Mouse (Mus musculus): ENCODE measurements around the gene Csf2rb.
"Not testable (repeated sequence)": the region's sequence is repeated elsewhere in the genome, so short reads cannot be mapped to it uniquely, and the experiment has no call there.

Csf2rb gene

DNA sequence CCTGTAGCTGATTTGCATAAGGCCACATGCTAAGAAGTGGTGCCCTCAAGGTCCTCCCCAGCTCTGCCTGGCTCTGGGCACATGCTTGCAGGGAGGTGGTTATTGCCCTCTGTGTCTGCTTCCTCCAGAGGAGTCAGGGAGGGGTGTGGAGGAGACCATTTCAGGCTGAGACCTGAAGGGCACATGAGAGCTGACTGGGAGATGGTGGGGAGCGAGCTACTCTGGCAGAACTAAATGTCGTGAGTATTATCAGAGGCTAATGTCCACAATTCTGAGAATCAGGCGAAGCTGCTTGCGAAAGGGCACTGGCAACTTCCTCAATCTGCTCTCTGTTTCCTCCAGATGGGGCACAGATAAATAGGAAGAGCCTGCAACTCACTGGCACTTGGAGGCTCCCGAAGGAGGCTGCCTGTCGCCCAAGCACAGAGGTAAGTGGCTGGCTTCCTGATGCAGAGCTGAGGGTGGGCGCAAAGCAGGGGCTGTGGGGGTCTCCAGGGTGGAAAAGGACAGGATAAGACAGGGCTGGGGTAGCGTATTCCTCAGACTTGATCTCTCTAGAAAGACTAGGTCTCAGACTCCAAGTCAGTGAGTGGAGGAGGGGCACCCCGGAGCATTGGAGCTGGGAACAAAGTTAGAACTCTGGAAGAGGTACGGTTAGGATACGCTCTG lies at the start of gene Csf2rb:
Gene Csf2rb, plus strand, starts transcription at position 82 of the 669 bp plus-strand sequence.
- in situ Hi-C loops (cut with MboI, MseI), result loop anchor here (5.0 kb wide), 1 partner anchor 79 kb away; no protein-coding TSS in a partner anchor

DNA sequence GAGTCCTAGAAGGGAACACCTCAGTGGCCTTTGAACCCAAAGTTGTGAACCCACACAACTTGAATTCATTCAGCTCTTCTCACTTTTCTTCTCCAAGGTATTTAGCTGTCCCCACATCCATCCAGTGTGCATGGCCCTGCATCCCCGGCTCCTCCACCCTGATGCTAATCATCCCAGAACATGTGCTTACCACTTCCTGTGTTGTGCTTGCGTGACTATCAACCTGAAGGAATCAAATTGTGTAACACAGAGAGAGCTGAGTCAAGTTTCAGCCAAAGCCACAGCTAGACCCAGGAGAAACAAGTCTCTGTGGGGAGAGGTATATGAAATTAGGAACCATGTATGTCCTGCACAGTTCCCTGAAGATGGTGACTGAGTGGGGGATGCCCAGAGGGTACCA lies 47.2 kb upstream of the Csf2rb start:
- in situ Hi-C loops (cut with MboI, MseI), result no loop called here

DNA sequence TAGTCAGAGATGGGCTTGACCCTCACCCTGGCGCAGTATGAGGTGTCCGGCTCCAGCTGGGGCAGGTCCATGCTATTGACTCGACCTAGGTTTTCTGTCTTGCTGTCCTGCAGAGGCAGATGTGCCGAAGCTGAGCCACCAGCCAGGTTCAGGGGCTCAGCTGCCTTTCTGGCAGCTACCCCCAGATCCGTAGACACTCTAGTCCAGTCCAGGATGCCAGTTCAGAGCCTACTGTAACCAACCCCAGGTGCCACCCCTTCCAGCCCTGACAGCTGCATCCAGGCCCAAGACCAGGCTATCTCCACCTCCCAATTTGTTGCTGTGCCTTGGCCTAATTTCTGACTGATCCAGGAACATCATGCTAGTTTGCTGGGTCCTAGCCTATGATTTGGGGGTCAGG lies 37.6 kb upstream of the Csf2rb start:
- in situ Hi-C loops (cut with MboI, MseI), result no loop called here

DNA sequence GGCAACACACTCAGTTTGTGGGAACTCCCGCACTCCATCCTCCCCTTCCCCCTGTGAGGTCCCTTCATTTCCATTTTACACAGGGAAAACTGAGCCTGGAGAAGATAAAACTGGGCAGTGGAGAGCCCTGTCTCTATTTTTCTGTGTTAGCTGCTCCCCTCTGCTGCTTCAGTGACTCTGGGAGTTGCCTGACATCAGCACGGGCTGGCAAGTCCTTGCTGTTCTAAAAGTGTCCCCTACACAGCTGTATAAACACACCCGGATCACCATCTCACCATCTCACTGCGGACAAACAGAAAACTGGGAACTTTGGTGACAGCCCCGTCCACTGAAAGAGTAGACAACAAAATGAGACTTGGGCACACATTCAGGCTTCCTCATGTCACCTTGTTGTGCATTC lies 35.8 kb upstream of the Csf2rb start:
- in situ Hi-C loops (cut with MboI, MseI), result not testable (repeated sequence)

DNA sequence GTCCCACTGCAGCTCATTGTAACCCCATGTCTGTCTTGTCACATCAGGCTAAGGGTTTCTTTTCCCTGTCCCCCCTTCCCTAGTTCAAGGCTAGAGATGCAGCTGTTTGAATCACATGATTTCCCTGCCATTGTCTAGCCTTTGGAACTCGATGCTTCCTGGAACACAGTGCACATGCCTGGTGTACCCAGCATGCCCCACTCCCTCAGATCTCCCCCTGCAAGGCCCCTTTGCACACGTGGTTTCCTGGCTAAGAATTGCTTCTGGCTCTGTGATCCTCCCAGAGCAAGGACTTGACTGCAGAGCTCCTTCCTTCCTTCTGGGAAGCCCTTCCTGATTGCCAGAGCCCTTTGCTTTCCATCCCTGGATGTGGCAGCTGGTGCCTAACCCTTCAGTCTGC lies 32.3 kb upstream of the Csf2rb start:
- in situ Hi-C loops (cut with MboI, MseI), result not testable (repeated sequence)

DNA sequence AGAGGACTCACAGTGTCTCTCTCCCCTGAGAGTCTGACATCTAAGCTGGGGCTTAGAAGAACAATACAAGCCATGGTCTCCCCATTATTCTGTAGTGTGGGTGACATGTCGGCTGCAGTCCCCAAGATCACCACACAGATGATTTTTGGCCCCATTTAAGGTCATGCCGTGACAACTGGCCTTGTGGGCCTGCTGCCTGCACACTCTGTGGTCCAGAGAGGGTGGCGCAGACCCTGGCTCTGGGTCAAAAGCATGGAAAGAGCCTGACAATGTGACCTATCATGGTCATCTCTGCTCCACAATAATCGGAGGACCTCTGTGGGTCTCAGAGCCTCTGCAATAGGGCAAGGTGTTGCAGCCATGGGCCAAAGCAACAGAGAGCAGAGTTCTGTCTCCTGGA lies 31.8 kb upstream of the Csf2rb start:
- in situ Hi-C loops (cut with MboI, MseI), result no loop called here

DNA sequence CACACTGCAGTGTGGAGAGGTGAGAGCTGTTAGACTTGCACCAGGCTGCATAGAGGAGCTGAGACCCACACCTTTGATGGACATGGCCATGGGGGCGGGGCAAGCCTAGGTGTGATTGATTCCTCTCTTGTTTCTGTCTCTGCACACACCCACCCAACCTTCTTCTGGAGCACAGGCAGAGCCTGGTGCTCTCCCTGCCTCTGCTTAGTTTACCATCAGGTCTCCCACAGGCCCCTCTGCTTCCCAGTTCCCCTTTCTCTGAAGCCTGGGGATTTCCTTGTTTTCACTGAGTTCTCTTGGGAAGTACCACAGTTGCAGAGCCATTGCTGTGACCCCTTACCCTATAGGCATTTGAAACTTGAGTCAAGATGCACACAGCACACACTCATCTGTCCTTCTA lies 27.0 kb upstream of the Csf2rb start:
- in situ Hi-C loops (cut with MboI, MseI), result no loop called here

DNA sequence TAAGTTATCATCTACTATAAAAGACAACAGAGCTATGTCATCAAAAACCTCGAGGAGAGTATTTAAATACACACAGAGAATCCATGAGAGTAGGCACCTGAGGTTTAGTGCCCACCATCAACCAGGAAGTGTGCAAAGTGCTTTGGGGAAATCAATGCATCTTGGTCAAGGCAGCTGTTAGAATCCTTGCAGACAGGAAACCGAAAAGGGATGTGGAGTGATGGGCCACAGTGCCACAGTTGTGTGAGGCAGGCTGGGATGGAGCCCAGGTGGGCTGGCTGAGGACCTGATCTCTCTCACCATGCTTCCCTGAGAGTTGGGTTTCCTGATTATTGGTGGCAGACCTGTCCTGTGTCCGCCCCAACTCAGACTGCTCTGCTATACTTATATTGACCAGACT lies 25.9 kb upstream of the Csf2rb start:
- in situ Hi-C loops (cut with MboI, MseI), result no loop called here

DNA sequence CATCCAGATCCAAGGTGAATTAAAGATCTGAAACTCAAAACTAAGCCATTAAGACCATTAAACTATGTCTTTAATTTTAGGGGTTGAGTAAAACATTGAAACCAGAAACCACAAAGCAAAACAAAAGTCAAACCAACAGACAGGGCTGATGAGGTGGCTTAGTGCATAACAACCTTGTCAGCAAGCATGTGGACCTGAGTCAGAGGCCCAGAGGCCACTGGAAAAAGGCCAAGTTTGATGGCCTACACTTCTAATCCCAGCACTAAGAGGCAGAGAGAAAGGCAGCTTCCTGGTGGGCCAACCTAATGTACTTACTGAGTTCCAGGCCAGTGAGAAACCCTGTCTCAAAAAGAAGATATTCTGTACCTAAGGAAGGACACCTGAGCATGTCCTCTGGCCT lies 24.8 kb upstream of the Csf2rb start:
- in situ Hi-C loops (cut with MboI, MseI), result no loop called here

DNA sequence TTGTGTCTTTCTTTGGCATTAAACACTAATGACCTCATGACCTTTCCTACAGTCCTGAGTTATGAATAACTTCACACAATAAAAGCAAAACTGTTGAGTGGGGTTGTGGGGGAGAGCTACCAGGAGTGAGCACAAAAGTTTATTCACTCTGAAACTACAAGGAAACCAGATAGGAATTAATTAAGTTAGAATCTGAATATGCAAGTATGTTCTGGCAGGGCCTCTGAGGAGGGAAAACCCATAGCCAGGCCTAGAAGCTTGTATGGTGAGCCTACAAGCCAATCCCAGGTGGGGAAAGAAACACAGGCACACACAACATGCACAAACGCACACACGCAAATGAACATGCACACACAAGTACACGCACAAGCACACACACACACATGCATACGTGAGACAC lies 22.8 kb upstream of the Csf2rb start:
- in situ Hi-C loops (cut with MboI, MseI), result no loop called here

DNA sequence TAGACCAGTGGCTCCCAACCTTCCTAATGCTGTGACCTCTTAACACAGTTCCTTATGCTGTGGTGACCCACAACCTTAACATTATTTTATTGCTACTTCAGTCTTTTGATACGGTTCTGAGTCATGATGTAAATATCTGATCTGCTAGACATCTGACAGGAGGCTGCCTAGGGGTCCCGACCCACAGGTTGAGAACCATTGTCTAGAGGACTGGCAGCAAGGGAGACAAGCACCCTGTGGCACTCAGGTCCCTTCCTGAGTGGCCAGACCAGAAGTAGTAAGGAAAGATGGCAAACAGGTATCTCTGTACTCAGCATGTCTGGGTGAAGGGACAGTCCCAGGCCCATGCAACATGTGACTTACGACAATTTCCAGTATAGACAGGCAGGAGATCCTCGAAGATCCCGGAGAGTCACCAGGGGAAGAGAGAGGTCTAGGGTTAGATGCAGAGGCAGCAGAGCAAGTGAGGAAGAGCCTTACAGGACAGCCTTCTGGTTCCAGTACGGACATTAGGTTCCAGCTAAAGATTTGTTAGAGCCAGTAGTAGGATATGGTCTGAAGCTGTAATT lies 21.8 kb upstream of the Csf2rb start:
- in situ Hi-C loops (cut with MboI, MseI), result no loop called here

DNA sequence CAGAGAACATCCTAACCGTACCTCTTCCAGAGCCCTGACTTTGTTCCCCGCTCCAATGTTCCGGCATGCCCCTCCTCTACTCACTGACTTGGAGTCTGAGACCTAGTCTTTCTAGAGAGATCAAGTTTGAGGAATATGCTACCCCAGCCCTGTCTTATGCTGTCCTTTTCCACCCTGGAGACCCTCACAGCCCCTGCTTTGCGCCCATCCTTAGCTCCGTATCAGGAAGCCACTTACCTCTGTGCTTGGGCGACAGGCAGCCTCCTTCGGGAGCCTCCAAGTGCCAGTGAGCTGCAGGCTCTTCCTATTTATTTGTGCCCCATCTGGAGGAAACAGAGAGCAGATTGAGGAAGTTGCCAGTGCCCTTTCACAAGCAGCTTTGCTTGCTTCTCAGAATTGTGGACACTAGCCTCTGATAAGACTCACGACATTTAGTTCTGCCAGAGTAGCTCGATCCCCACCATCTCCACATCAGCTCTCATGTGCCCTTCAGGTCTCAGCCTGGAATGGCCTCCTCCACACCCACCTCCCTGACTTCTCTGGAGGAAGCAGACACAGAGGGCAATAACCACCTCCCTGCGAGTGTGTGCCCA lies 20.1 kb upstream of the Csf2rb start, which contains the start of gene Csf2rb2:
Gene Csf2rb2, minus strand, starts transcription at position 381 of the 593 bp plus-strand sequence.
- in situ Hi-C loops (cut with MboI, MseI), result no loop called here

DNA sequence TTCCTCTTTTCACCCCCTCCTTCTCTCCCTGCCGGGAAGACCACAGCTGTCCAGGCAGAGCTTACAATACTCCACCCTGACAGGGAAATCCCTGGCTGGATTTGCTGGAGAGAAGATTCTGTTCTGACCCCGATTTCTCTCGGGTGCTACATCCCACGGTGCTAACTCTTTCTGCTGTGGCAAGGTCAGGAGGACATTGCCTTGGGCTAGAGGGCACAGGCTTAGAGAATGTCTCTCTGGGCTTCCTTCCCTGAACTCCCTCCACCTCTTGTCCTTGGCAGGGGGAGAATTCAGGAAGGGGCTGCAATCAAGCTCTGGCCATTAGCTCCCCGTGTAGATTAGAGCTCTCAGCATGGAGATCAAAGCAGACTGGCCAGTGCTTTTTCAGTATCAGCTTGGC lies 15.7 kb upstream of the Csf2rb start:
- in situ Hi-C loops (cut with MboI, MseI), result no loop called here

DNA sequence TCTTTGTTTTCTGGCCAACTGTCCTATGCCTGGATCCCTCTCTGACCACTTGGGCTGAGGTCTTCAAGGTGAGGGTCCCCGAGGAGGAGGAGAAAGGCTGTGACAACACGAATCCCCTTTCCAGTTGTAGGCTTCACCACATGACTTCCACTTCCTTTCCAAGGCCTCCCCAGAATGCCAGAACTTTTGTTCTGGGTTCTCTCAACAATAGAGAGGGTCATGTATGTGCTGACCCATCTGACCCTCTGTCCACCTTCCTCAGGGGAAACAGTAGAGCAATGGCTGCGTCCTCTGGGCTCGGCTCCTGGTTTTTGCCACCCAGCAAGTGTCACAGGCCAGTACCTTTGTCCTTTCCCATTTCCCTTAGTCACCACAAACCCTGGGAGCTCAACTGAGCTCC lies 14.6 kb upstream of the Csf2rb start:
- in situ Hi-C loops (cut with MboI, MseI), result no loop called here

DNA sequence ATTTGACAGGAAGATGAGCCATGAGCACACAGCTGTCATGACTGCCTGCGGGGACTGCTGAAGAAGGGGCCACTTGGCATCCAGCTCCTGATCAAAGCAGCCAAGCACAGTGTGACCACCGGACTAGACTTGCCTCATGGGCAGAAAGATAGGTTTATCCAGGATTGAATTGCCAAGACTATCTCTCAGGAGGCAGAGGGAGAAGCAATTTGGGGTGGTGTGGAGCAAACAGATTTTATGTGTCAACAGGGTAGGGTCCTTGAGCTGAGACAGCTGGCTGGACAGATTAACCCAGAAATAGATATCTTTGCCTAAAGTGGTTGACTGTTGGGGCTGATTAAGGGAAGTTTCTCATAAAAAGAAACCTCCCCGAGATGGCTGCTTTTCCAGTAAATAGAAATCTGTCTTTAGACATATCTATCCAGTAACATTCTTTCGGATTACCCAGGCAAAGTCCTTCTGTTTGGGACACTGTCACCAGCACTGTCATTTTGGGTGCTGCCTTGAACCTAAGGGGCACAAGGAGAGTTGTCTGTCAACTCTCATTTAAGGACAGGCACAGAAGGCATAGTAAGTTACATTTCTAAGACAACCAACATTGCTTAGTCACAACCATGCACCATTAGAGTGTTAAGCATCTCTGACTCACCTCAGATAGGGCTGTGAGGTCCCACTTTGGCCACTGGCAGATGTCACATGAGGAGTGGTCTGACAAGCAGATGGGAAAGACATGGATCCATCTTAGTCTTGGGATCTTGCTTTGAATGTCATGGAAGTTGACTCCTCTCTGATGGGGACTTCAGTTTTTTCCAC lies 12.9 kb upstream of the Csf2rb start:
- in situ Hi-C loops (cut with MboI, MseI), result not testable (repeated sequence)

DNA sequence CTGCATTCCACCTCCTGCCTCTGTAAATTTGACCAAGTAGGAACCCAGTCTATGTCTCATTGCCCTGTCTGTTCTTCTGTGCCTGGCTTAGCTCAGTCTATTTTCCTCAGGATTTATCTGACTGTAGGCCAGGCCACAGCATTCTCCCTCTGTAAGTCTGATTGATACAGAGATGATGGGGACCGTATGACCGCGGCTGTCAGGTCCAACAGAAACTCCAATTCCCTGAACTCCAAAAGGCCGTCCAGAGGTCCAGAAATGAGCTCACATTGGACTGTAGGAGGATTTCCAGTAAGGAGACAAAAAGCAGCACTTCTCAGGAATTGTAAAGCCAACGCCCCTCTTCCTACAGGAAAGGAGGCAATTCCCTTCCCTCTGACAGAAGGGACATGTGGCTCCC lies 11.9 kb upstream of the Csf2rb start:
- in situ Hi-C loops (cut with MboI, MseI), result not testable (repeated sequence)

DNA sequence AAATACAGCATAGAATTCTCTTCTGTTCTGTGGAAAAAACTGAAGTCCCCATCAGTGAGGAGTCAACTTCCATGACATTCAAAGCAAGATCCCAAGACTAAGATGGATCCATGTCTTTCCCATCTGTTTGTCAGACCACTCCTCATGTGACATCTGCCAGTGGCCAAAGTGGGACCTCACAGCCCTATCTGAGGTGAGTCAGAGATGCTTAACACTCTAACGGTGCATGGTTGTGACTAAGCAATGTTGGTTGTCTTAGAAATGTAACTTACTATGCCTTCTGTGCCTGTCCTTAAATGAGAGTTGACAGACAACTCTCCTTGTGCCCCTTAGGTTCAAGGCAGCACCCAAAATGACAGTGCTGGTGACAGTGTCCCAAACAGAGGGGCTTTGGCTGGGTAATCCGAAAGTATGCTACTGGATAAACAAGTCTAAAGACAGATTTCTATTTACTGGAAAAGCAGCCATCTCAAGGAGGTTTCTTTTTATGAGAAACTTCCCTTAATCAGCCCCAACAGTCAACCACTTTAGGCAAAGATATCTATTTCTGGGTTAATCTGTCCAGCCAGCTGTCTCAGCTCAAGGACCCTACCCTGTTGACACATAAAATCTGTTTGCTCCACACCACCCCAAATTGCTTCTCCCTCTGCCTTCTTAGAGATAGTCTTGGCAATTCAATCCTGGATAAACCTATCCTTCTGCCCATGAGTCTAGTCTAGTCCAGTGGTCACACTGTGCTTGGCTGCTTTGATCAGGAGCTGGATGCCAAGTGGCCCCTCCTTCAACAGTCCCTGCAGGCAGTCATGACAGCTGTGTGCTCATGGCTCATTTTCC lies 7.0 kb upstream of the Csf2rb start:
- in situ Hi-C loops (cut with MboI, MseI), result not testable (repeated sequence)

DNA sequence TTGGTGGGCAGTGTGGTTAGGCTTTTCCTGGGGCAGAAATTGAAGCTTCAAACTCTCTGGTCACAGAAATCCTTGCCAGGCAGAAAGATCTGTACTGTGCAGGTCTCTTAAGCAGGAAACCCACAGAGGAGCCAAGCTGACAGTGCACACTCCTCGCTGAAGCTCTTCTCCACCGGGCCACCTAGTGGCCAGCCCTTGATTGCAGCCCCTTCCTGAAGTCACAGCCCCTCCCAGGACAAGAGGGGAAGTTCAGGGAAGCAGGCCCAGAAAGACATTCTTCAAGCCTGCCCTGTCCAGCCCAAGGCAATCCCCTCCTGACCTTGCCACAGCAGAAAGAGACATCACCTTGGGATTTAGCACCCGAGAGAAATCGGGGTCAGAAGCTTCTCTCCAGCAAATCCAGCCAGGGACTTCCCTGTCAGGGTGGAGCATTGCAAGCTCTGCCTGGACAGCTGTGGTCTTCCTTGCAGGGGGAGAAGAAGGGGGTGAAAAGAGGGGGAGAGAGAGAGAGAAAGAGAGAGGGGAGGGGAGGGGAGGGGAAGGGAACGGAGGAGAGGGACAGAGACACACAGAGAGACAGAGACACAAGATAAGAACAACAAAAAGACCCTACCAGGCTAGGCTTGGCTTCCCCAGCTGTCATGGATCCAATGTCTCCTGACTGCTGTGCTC lies 4.6 kb upstream of the Csf2rb start:
- in situ Hi-C loops (cut with MboI, MseI), result no loop called here

DNA sequence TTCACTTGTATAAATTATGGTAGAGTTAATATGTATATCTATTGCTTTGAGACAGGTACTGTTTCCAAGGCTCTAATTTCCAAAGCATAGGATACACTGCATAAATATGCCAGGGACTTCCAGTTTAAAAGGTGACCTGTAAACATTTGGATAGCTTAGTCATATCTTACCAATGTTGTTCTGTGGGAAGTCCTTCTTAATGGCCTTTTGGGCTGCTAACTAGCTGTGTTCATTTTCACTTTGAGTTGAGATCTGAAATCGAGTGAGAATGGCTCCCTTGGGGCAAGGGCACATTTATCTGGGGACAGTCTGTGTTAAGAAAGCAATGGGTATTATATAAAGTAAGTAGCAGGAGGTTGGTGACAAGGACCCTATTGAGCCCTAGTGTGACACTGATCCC lies 2.2 kb upstream of the Csf2rb start:
- in situ Hi-C loops (cut with MboI, MseI), result no loop called here

DNA sequence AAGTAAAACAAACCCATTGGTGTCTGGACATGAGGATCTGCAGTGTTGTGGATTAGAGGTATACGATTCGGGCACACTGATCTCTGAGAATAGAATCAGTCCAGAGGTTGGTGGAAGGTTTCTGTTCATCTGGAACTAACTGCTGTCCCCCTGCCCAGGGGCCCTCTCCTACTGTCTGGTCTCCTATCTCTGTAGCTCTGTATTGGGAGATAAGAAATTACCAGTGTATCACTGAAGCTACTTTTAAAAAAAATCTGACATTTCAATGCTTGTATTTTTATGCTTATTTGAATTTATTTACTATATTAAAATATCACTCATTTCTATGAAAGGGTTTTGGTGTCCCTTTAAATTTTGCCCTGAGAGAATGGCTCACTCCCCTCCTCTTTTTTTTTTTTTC lies 1.3 kb upstream of the Csf2rb start:
- in situ Hi-C loops (cut with MboI, MseI), result no loop called here

DNA sequence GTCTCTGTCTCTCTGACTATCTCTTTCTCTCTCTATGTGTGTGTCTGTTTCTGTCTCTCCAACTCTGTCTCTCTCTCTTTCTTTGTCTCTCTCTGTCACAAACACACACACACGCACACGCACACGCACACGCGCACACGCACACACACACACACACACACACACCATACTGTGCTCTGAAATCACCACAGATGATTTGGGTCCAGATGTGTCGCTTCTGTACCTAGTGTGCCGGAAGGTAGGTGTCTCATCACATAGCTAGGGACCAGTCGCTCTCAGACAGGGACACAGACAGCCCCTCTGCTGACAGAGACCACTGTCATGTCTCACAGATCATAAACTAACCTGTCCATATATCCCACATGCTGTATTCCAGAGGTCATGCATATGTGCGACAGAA lies 1.2 kb downstream of the Csf2rb start:
- in situ Hi-C loops (cut with MboI, MseI), result loop anchor here (5.0 kb wide), 1 partner anchor 79 kb away; no protein-coding TSS in a partner anchor
